12 mouse cellular contexts compared by ENCODE assay signal in the genomic region with DNA sequence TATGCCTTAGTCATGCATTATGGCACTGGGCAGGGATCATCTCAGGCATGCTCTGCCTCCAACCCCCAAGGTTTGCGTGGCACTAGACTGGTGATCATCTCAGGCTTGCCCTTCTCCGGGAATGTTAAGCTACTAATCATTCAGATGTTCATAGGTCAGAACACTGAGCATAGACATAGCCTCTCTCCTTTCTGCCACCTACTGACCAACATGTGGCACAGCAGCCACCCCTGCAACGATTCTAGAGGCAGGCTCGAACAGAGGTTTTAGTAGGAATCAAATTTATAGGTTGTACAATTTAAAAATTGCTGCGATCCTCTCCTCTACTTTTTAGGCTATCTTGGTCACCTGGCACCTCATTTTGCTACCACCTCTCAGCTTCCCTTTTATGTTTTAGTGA.
DNase-seq lines count a peak whose midpoint lies in the region; ATAC-seq and TF ChIP-seq lines count a peak whose summit lies in the region.
"Had no signal": no experiment of that assay in that cellular context is flagged by ENCODE, and none has a peak within 500 bp of the region (broad histone marks: within the 10 kb centered on the region; RNA-seq: fewer than 3 reads in every experiment).

No protein-coding gene starts in this region.

- H3K4me1 ChIP-seq in embryonic facial prominence, embryonic 11.5 days (ENCODE audit: control insufficient read depth, insufficient read depth, low read length): no peaks in the 10 kb centered on the region
- no peaks in the 10 kb centered on the region for H3K4me1 ChIP-seq in hindbrain, embryonic 13.5 days (replicated peaks)
- H3K4me1 ChIP-seq: liver, embryonic 13.5 days; midbrain, embryonic 15.5 days had no signal

- peak; percentile 59 for TF ChIP-seq CTCF in left cerebral cortex, adult 2 months (IDR thresholded peaks at IDR 0.05)

- H3K9ac ChIP-seq in embryonic facial prominence, embryonic 11.5 days (replicated peaks; ENCODE audit: low read length): no peak overlapping the region
- no peak overlapping the region for H3K9ac ChIP-seq in hindbrain, embryonic 13.5 days
- H3K9ac ChIP-seq: liver, embryonic 13.5 days; midbrain, embryonic 15.5 days had no signal

- H3K27me3 ChIP-seq in embryonic facial prominence, embryonic 11.5 days (ENCODE audit: control insufficient read depth, insufficient read depth, low read length): no peaks in the 10 kb centered on the region
- H3K27me3 ChIP-seq in hindbrain, embryonic 13.5 days: no peaks in the 10 kb centered on the region
- H3K27me3 ChIP-seq: liver, embryonic 13.5 days; midbrain, embryonic 15.5 days had no signal

- no peak overlapping the region for H3K4me2 ChIP-seq in embryonic facial prominence, embryonic 11.5 days (ENCODE audit: low read depth, low read length)
- no peak overlapping the region for H3K4me2 ChIP-seq in hindbrain, embryonic 13.5 days
- H3K4me2 ChIP-seq: liver, embryonic 13.5 days; midbrain, embryonic 15.5 days had no signal

- no peaks in the 10 kb centered on the region for H3K36me3 ChIP-seq in embryonic facial prominence, embryonic 11.5 days (replicated peaks; ENCODE audit: control insufficient read depth, insufficient read depth, low read depth, low read length)
- no peaks in the 10 kb centered on the region for H3K36me3 ChIP-seq in hindbrain, embryonic 13.5 days
- H3K36me3 ChIP-seq: liver, embryonic 13.5 days; midbrain, embryonic 15.5 days had no signal

- no peak overlapping the region for H3K4me3 ChIP-seq in left cerebral cortex, adult 2 months
- H3K4me3 ChIP-seq in embryonic facial prominence, embryonic 11.5 days (ENCODE audit: low read depth, low read length): no peak overlapping the region
- H3K4me3 ChIP-seq in hindbrain, embryonic 13.5 days: no peak overlapping the region
- H3K4me3 ChIP-seq: erythroblast, embryonic 14.5 days; liver, embryonic 13.5 days; midbrain, embryonic 15.5 days had no signal

- intact Hi-C loops in left cerebral cortex, adult 2 months (cut with DNase I): loop anchor here (5.0 kb wide), 1 partner anchor 351 kb away; no protein-coding TSS in a partner anchor
- intact Hi-C loops in left cerebral cortex, postnatal 25 days (cut with DNase I): loop anchor here (2.0 kb wide), 1 partner anchor 88 kb away; no protein-coding TSS in a partner anchor

- DNase-seq in gastrocnemius, postnatal 10 days: peak; percentile 6
- no peak for DNase-seq in gastrocnemius, adult 18-20 months (ENCODE audit: low spot score)
- peak in 1 of 2 experiments; percentile 12 for DNase-seq in left cerebral cortex, adult 2 months (ENCODE audit: extremely low spot score in 1 of 2, low spot score in 2 of 2)
- no peak for DNase-seq in left cerebral cortex, postnatal 25 days (ENCODE audit: low spot score in 2 of 2)
- peak; percentile 4 for DNase-seq in NIH3T3 (ENCODE audit: low read depth)
- DNase-seq in embryonic facial prominence, embryonic 11.5 days (ENCODE audit: low spot score): peak; percentile 35
- DNase-seq: liver, embryonic 13.5 days; right cerebral cortex, adult 18-20 months had no signal

- no peak overlapping the region for H3K27ac ChIP-seq in left cerebral cortex, adult 2 months
- no peak overlapping the region for H3K27ac ChIP-seq in embryonic facial prominence, embryonic 11.5 days (replicated peaks; ENCODE audit: low read depth, low read length)
- H3K27ac ChIP-seq in hindbrain, embryonic 13.5 days: no peak overlapping the region
- H3K27ac ChIP-seq: liver, embryonic 13.5 days; midbrain, embryonic 15.5 days had no signal

- ATAC-seq in embryonic facial prominence, embryonic 11.5 days (replicated peaks; ENCODE audit: insufficient number of reproducible peaks, low FRiP score, low TSS enrichment, low read depth): no peak
- no peak for ATAC-seq in inflammation-experienced regulatory T-cells, adult 6 months
- no peak for ATAC-seq in hindbrain, embryonic 13.5 days (ENCODE audit: low FRiP score)
- ATAC-seq: midbrain, embryonic 15.5 days had no signal

- no peaks in the 10 kb centered on the region for H3K9me3 ChIP-seq in embryonic facial prominence, embryonic 11.5 days (replicated peaks; ENCODE audit: control insufficient read depth, low read length)
- no peaks in the 10 kb centered on the region for H3K9me3 ChIP-seq in hindbrain, embryonic 13.5 days
- H3K9me3 ChIP-seq: liver, embryonic 13.5 days; midbrain, embryonic 15.5 days had no signal

- WGBS in embryonic facial prominence, embryonic 11.5 days: 67% methylated on average over 5 of the region's 5 CpGs
- 80% methylated on average over 5 of the region's 5 CpGs for WGBS in hindbrain, embryonic 13.5 days

Comparison
In these comparisons a context has a peak if more than half of its experiments do, and no peak if none do; other contexts are left out.
1. DNase-seq: peak in gastrocnemius, postnatal 10 days (single experiment), NIH3T3 (single experiment) and embryonic facial prominence, embryonic 11.5 days (single experiment); none in gastrocnemius, adult 18-20 months (single experiment) and left cerebral cortex, postnatal 25 days (0 of 2).